24 mouse cellular contexts compared by ENCODE assay signal in genomic region chr3:39612408-39612807, GRCm38 (mm10).
DNase-seq lines count a peak whose midpoint lies in the region; ATAC-seq and TF ChIP-seq lines count a peak whose summit lies in the region.
"Had no signal": no experiment of that assay in that cellular context is flagged by ENCODE, and none has a peak within 500 bp of the region (broad histone marks: within the 10 kb centered on the region; RNA-seq: fewer than 3 reads in every experiment).

No protein-coding gene starts in this region.

- no peaks in the 10 kb centered on the region for H3K9me3 ChIP-seq in neural tube, embryonic 11.5 days (ENCODE audit: control insufficient read depth, low read length)
- H3K9me3 ChIP-seq in neural tube, embryonic 13.5 days = no peaks in the 10 kb centered on the region
- H3K9me3 ChIP-seq in neural tube, embryonic 15.5 days (replicated peaks) = no peaks in the 10 kb centered on the region
- no peaks in the 10 kb centered on the region for H3K9me3 ChIP-seq in forebrain, postnatal 0 days (ENCODE audit: low read length)
- H3K9me3 ChIP-seq: embryonic facial prominence, embryonic 13.5 days; embryonic facial prominence, embryonic 15.5 days; forebrain, embryonic 10.5 days; forebrain, embryonic 12.5 days had no signal

- peaks cover 3% of the 10 kb centered on the region; the same call in 1 of the 2 replicates for H3K4me1 ChIP-seq in neural tube, embryonic 11.5 days (ENCODE audit: control insufficient read depth, insufficient read depth, low read length)
- peaks cover 21% of the 10 kb centered on the region for H3K4me1 ChIP-seq in neural tube, embryonic 13.5 days (replicated peaks)
- no peaks in the 10 kb centered on the region for H3K4me1 ChIP-seq in neural tube, embryonic 15.5 days
- no peaks in the 10 kb centered on the region for H3K4me1 ChIP-seq in forebrain, postnatal 0 days (ENCODE audit: insufficient read depth)
- H3K4me1 ChIP-seq: embryonic facial prominence, embryonic 15.5 days; forebrain, embryonic 10.5 days; forebrain, embryonic 12.5 days had no signal

- H3K27me3 ChIP-seq in neural tube, embryonic 11.5 days (ENCODE audit: control insufficient read depth, insufficient read depth, low read length) = no peaks in the 10 kb centered on the region
- H3K27me3 ChIP-seq in neural tube, embryonic 13.5 days = no peaks in the 10 kb centered on the region
- no peaks in the 10 kb centered on the region for H3K27me3 ChIP-seq in neural tube, embryonic 15.5 days (replicated peaks)
- no peaks in the 10 kb centered on the region for H3K27me3 ChIP-seq in forebrain, postnatal 0 days (ENCODE audit: insufficient read depth, low read length)
- H3K27me3 ChIP-seq: embryonic facial prominence, embryonic 13.5 days; embryonic facial prominence, embryonic 15.5 days; forebrain, embryonic 12.5 days had no signal

- 0 out of 2 replicates have a peak, but pooled peaks have one; percentile 35 for ATAC-seq in neural tube, embryonic 11.5 days (ENCODE audit: insufficient read depth, low FRiP score, low TSS enrichment)
- ATAC-seq in neural tube, embryonic 13.5 days (ENCODE audit: low read depth) = peak; percentile 72; the same call in 1 of the 2 replicates
- 0 out of 2 replicates have a peak, but pooled peaks have one; percentile 41 for ATAC-seq in neural tube, embryonic 15.5 days (ENCODE audit: low FRiP score)
- no peak for ATAC-seq in forebrain, postnatal 0 days
- ATAC-seq: forebrain, embryonic 14.5 days; forebrain, embryonic 16.5 days had no signal

- H3K36me3 ChIP-seq in neural tube, embryonic 11.5 days (ENCODE audit: control insufficient read depth, insufficient read depth, low read length) = no peaks in the 10 kb centered on the region
- H3K36me3 ChIP-seq in neural tube, embryonic 13.5 days = no peaks in the 10 kb centered on the region
- H3K36me3 ChIP-seq in neural tube, embryonic 15.5 days = no peaks in the 10 kb centered on the region
- H3K36me3 ChIP-seq in forebrain, postnatal 0 days (ENCODE audit: insufficient read depth) = no peaks in the 10 kb centered on the region
- H3K36me3 ChIP-seq: embryonic facial prominence, embryonic 13.5 days; embryonic facial prominence, embryonic 15.5 days; forebrain, embryonic 10.5 days; forebrain, embryonic 12.5 days had no signal

- no peak overlapping the region for H3K9ac ChIP-seq in neural tube, embryonic 11.5 days (ENCODE audit: low read length)
- H3K9ac ChIP-seq in neural tube, embryonic 13.5 days = no peak overlapping the region
- no peak overlapping the region for H3K9ac ChIP-seq in neural tube, embryonic 15.5 days (replicated peaks)
- H3K9ac ChIP-seq in forebrain, postnatal 0 days = no peak overlapping the region
- H3K9ac ChIP-seq: embryonic facial prominence, embryonic 13.5 days; embryonic facial prominence, embryonic 15.5 days; forebrain, embryonic 12.5 days had no signal

- H3K27ac ChIP-seq in neural tube, embryonic 11.5 days (ENCODE audit: low read depth, low read length) = no peak overlapping the region
- H3K27ac ChIP-seq in neural tube, embryonic 13.5 days (replicated peaks) = no peak overlapping the region
- H3K27ac ChIP-seq in neural tube, embryonic 15.5 days (replicated peaks) = no peak overlapping the region
- H3K27ac ChIP-seq in forebrain, postnatal 0 days (ENCODE audit: low read depth, low read length) = no peak overlapping the region
- H3K27ac ChIP-seq: embryonic facial prominence, embryonic 13.5 days; embryonic facial prominence, embryonic 15.5 days; forebrain, embryonic 10.5 days; forebrain, embryonic 12.5 days had no signal

- 34% methylated on average over 7 of the region's 7 CpGs for WGBS in neural tube, embryonic 11.5 days
- 17% methylated on average over 7 of the region's 7 CpGs for WGBS in neural tube, embryonic 13.5 days
- WGBS in neural tube, embryonic 15.5 days = 12% methylated on average over 7 of the region's 7 CpGs
- WGBS in forebrain, postnatal 0 days = 74% methylated on average over 7 of the region's 7 CpGs

- peak; percentile 18 for DNase-seq in embryo, embryonic 11 days
- no peak for DNase-seq in embryo, embryonic 10 days (ENCODE audit: low spot score)
- no peak for DNase-seq in neural tube, embryonic 11.5 days (ENCODE audit: low spot score)
- no peak for DNase-seq in neural tube, embryonic 10.5 days (ENCODE audit: extremely low spot score, low spot score)
- no peak for DNase-seq in spleen, adult 12 weeks (ENCODE audit: low spot score)
- no peak for DNase-seq in forebrain, postnatal 0 days
- DNase-seq: adrenal gland, adult 2 months; adrenal gland, postnatal 10 days; adrenal gland, postnatal 25 days; cerebellum, adult 11 months; cerebellum, adult 18-20 months; cerebellum, adult 8-10 months; cerebellum, adult 9-11 months; cerebellum, postnatal 14 days; cerebellum, postnatal 36 days had no signal

- no peak overlapping the region for H3K4me2 ChIP-seq in neural tube, embryonic 11.5 days (ENCODE audit: low read depth)
- no peak overlapping the region for H3K4me2 ChIP-seq in neural tube, embryonic 13.5 days
- no peak overlapping the region for H3K4me2 ChIP-seq in neural tube, embryonic 15.5 days
- no peak overlapping the region for H3K4me2 ChIP-seq in forebrain, postnatal 0 days (ENCODE audit: low read depth)
- H3K4me2 ChIP-seq: embryonic facial prominence, embryonic 13.5 days; embryonic facial prominence, embryonic 15.5 days; forebrain, embryonic 12.5 days had no signal

- TF ChIP-seq CTCF in forebrain, postnatal 0 days (IDR thresholded peaks at IDR 0.05; ENCODE audit: low read depth) = no peak

- H3K4me3 ChIP-seq in neural tube, embryonic 11.5 days (ENCODE audit: low read depth, low read length) = no peak overlapping the region
- H3K4me3 ChIP-seq in neural tube, embryonic 13.5 days = no peak overlapping the region
- H3K4me3 ChIP-seq in neural tube, embryonic 15.5 days (replicated peaks) = no peak overlapping the region
- H3K4me3 ChIP-seq in forebrain, postnatal 0 days (ENCODE audit: low read depth, low read length) = no peak overlapping the region
- H3K4me3 ChIP-seq: embryonic facial prominence, embryonic 13.5 days; embryonic facial prominence, embryonic 15.5 days; erythroblast, embryonic 14.5 days; forebrain, embryonic 10.5 days; forebrain, embryonic 12.5 days had no signal
